Mouse (Mus musculus) cortical plate, adult 2 months (tissue): ENCODE results near the gene Zfp446. TPM values are rescaled to one million over a fixed set of nuclear protein-coding genes. Genes with fewer than 3 reads are reported as not detected.

Experiments
- H3K27ac ChIP-seq: fragments of 200-500 bp; 2 replicates; pipeline ENCODE4 v1.5.1; 2012; ENCODE audit warnings: low read length, control low read depth, inconsistent platforms; ENCODE audit not compliant: insufficient read depth
- H3K4me1 ChIP-seq: fragments of 200-500 bp; 2 replicates; pipeline ENCODE4 v1.6.1; 2011; ENCODE audit warnings: low read length; ENCODE audit not compliant: control insufficient read depth, insufficient read depth
- H3K4me3 ChIP-seq: fragments of 200-500 bp; 2 replicates; pipeline ENCODE4 v1.5.1; 2011; ENCODE audit warnings: mild to moderate bottlenecking, low read length, control low read depth; ENCODE audit not compliant: insufficient read depth
- CTCF ChIP-seq: fragments of 200-500 bp; IDR thresholded peaks from 2 replicates; pipeline ENCODE4 v1.5.1; 2011; ENCODE audit warnings: mild to moderate bottlenecking, control low read depth, low read length; ENCODE audit not compliant: insufficient read depth; ENCODE audit errors: extremely low read depth
- POLR2A ChIP-seq: fragments of 200-500 bp; IDR thresholded peaks from 2 replicates; pipeline ENCODE4 v1.6.1; 2011; ENCODE audit warnings: mild to moderate bottlenecking, low read length, control low read depth; ENCODE audit not compliant: insufficient read depth; ENCODE audit errors: extremely low read depth
- polyA plus RNA-seq: library from polyadenylated mRNA; depleted of rRNA; stranded (reverse); fragments of >200 nt; gene quantifications from 2 replicates; pipeline ENCODE4 v1.2.3, GENCODE M21; 2012

Zfp446 gene
- polyA plus RNA-seq, 1 experiment: 9.7 TPM

GRCm38 (mm10) chr7:13006531-13006930, 28.9 kb downstream of the Zfp446 start:
- no peaks in the 10 kb centered on the region for H3K4me1 ChIP-seq
- H3K27ac ChIP-seq: no peak overlapping the region
- TF ChIP-seq CTCF: no peak
- no peak overlapping the region for H3K4me3 ChIP-seq

- Histone ChIP-seq H3K4me3 (no peak overlapping the region), H3K27ac (no peak overlapping the region), H3K4me1 (no peaks in the 10 kb centered on the region)
- no peak for TF ChIP-seq CTCF
- TF ChIP-seq POLR2A: no peak
These were observed 29.9 kb downstream of the Zfp446 start for GRCm38 (mm10) chr7:13007341-13008092.

GRCm38 (mm10) chr7:13009143-13010004, 31.7 kb downstream of the Zfp446 start:
- Histone ChIP-seq H3K27ac (peak overlapping the region; percentile 93), H3K4me1 (no peaks in the 10 kb centered on the region), H3K4me3 (peak overlapping the region; percentile 81)
- TF ChIP-seq CTCF: peak; percentile 59
- peak; percentile 79 for TF ChIP-seq POLR2A

- Histone ChIP-seq H3K4me3 (peak within 1 kb of the TSS; percentile 81), H3K4me1 (no peaks in the 10 kb centered on the region), H3K27ac (peak within 1 kb of the TSS; percentile 93)
- no peak for TF ChIP-seq CTCF
- no peak for TF ChIP-seq POLR2A
These were observed 32.6 kb downstream of the Zfp446 start, which contains the start of gene Zbtb45 for GRCm38 (mm10) chr7:13010005-13010908. TSS of gene Zbtb45 (minus strand) at chr7:13010034.

GRCm38 (mm10) chr7:13013671-13014070, 36.0 kb downstream of the Zfp446 start:
- no peaks in the 10 kb centered on the region for H3K4me1 ChIP-seq
- no peak overlapping the region for H3K27ac ChIP-seq
- no peak overlapping the region for H3K4me3 ChIP-seq
- no peak for TF ChIP-seq POLR2A
- no peak for TF ChIP-seq CTCF

GRCm38 (mm10) chr7:13014275-13014839, 36.7 kb downstream of the Zfp446 start:
- Histone ChIP-seq H3K4me3 (no peak overlapping the region), H3K4me1 (no peaks in the 10 kb centered on the region), H3K27ac (no peak overlapping the region)
- TF ChIP-seq CTCF: no peak

GRCm38 (mm10) chr7:13015217-13015616, 37.6 kb downstream of the Zfp446 start:
- Histone ChIP-seq H3K4me1 (no peaks in the 10 kb centered on the region), H3K27ac (no peak overlapping the region), H3K4me3 (no peak overlapping the region)
- no peak for TF ChIP-seq CTCF
- no peak for TF ChIP-seq POLR2A

- Histone ChIP-seq H3K27ac (no peak overlapping the region), H3K4me1 (peaks cover 9% of the 10 kb centered on the region; the same call in 1 of the 2 replicates), H3K4me3 (peak overlapping the region; percentile 59)
- no peak for TF ChIP-seq CTCF
- TF ChIP-seq POLR2A: no peak
These were observed 45.3 kb downstream of the Zfp446 start for GRCm38 (mm10) chr7:13022773-13023535.
